Mouse (Mus musculus): ENCODE data around the gene Fam53b. TPM values are rescaled to one million over a fixed set of nuclear protein-coding genes. Genes with fewer than 3 reads are reported as not detected.

Fam53b gene
- polyA plus RNA-seq, 1 experiment from 2014 or later = 39.6 TPM

GRCm38 (mm10) chr7:132801509-132801908 lies 12.2 kb downstream of the Fam53b start:
- H3K36me3 ChIP-seq = 0 out of 2 replicates have a peak, but pooled peaks cover 3% of the 10 kb centered on the region
- H3K4me3 ChIP-seq = no peak overlapping the region
- peaks cover 15% of the 10 kb centered on the region for H3K4me1 ChIP-seq
- no peaks in the 10 kb centered on the region for H3K27me3 ChIP-seq
- no peak for ATAC-seq (ENCODE audit: low FRiP score, low read depth)
- H3K9ac ChIP-seq (replicated peaks) = no peak overlapping the region
- no peak overlapping the region for H3K4me2 ChIP-seq (replicated peaks)
- H3K27ac ChIP-seq (replicated peaks) = no peak overlapping the region
- WGBS = 89% methylated on average over 5 of the region's 5 CpGs
- no peaks in the 10 kb centered on the region for H3K9me3 ChIP-seq

- ATAC-seq (ENCODE audit: low FRiP score, low read depth) = no peak
- no peaks in the 10 kb centered on the region for H3K27me3 ChIP-seq
- WGBS = 81% methylated on average over 10 of the region's 10 CpGs
- no peak overlapping the region for H3K27ac ChIP-seq (replicated peaks)
- H3K9ac ChIP-seq (replicated peaks) = no peak overlapping the region
- H3K9me3 ChIP-seq = no peaks in the 10 kb centered on the region
- no peak overlapping the region for H3K4me3 ChIP-seq
- H3K4me1 ChIP-seq = peaks cover 8% of the 10 kb centered on the region
- H3K4me2 ChIP-seq (replicated peaks) = no peak overlapping the region
- H3K36me3 ChIP-seq = 0 out of 2 replicates have a peak, but pooled peaks cover 3% of the 10 kb centered on the region
Observed at GRCm38 (mm10) chr7:132800868-132801267, 12.8 kb downstream of the Fam53b start.

GRCm38 (mm10) chr7:132799119-132800016 lies 14.3 kb downstream of the Fam53b start:
- Histone ChIP-seq H3K4me1 (peaks cover 4% of the 10 kb centered on the region), H3K4me3 (no peak overlapping the region), H3K27ac (replicated peaks) (no peak overlapping the region), H3K9ac (replicated peaks) (no peak overlapping the region), H3K27me3 (no peaks in the 10 kb centered on the region), H3K36me3 (0 out of 2 replicates have a peak, but pooled peaks cover 3% of the 10 kb centered on the region), H3K4me2 (replicated peaks) (no peak overlapping the region), H3K9me3 (no peaks in the 10 kb centered on the region)
- ATAC-seq (ENCODE audit: low FRiP score, low read depth) = no peak
- WGBS = 88% methylated on average over 5 of the region's 5 CpGs

- Histone ChIP-seq H3K4me1 (peaks cover 25% of the 10 kb centered on the region), H3K36me3 (0 out of 2 replicates have a peak, but pooled peaks cover 3% of the 10 kb centered on the region), H3K4me3 (no peak overlapping the region), H3K4me2 (replicated peaks) (no peak overlapping the region), H3K9me3 (no peaks in the 10 kb centered on the region), H3K27ac (replicated peaks) (no peak overlapping the region), H3K9ac (replicated peaks) (no peak overlapping the region), H3K27me3 (no peaks in the 10 kb centered on the region)
- ATAC-seq (ENCODE audit: low FRiP score, low read depth) = no peak
- WGBS = 93% methylated on average over 5 of the region's 5 CpGs
Observed at GRCm38 (mm10) chr7:132795141-132795540, 18.5 kb downstream of the Fam53b start.

- no peaks in the 10 kb centered on the region for H3K9me3 ChIP-seq
- H3K27ac ChIP-seq (replicated peaks) = no peak overlapping the region
- peaks cover 25% of the 10 kb centered on the region for H3K4me1 ChIP-seq
- no peak overlapping the region for H3K4me2 ChIP-seq (replicated peaks)
- H3K36me3 ChIP-seq = peaks cover 1% of the 10 kb centered on the region; the same call in 1 of the 2 replicates
- 82% methylated on average over 6 of the region's 6 CpGs for WGBS
- H3K4me3 ChIP-seq = no peak overlapping the region
- no peaks in the 10 kb centered on the region for H3K27me3 ChIP-seq
- no peak overlapping the region for H3K9ac ChIP-seq (replicated peaks)
- no peak for ATAC-seq (ENCODE audit: low FRiP score, low read depth)
Observed at GRCm38 (mm10) chr7:132793467-132793866, 20.2 kb downstream of the Fam53b start.

GRCm38 (mm10) chr7:132790447-132791219 lies 23.1 kb downstream of the Fam53b start:
- Histone ChIP-seq H3K9me3 (no peaks in the 10 kb centered on the region), H3K27me3 (no peaks in the 10 kb centered on the region), H3K36me3 (no peaks in the 10 kb centered on the region; the same call in 1 of the 2 replicates), H3K4me1 (peaks cover 35% of the 10 kb centered on the region), H3K9ac (replicated peaks) (no peak overlapping the region), H3K4me3 (no peak overlapping the region), H3K4me2 (replicated peaks) (no peak overlapping the region), H3K27ac (replicated peaks) (no peak overlapping the region)
- no peak for ATAC-seq (ENCODE audit: low FRiP score, low read depth)
- WGBS = 88% methylated on average over 14 of the region's 14 CpGs

GRCm38 (mm10) chr7:132788826-132789225 lies 24.9 kb downstream of the Fam53b start:
- H3K9ac ChIP-seq (replicated peaks) = no peak overlapping the region
- peaks cover 33% of the 10 kb centered on the region for H3K4me1 ChIP-seq
- H3K9me3 ChIP-seq = no peaks in the 10 kb centered on the region
- H3K27ac ChIP-seq (replicated peaks) = no peak overlapping the region
- H3K4me2 ChIP-seq (replicated peaks) = no peak overlapping the region
- H3K27me3 ChIP-seq = no peaks in the 10 kb centered on the region
- no peak overlapping the region for H3K4me3 ChIP-seq
- no peak for ATAC-seq (ENCODE audit: low FRiP score, low read depth)
- H3K36me3 ChIP-seq = no peaks in the 10 kb centered on the region; the same call in 1 of the 2 replicates
- 94% methylated on average over 13 of the region's 13 CpGs for WGBS

- no peaks in the 10 kb centered on the region for H3K9me3 ChIP-seq
- H3K4me3 ChIP-seq = no peak overlapping the region
- H3K36me3 ChIP-seq = no peaks in the 10 kb centered on the region; the same call in 1 of the 2 replicates
- H3K4me1 ChIP-seq = peaks cover 25% of the 10 kb centered on the region
- no peak overlapping the region for H3K27ac ChIP-seq (replicated peaks)
- H3K4me2 ChIP-seq (replicated peaks) = no peak overlapping the region
- no peaks in the 10 kb centered on the region for H3K27me3 ChIP-seq
- WGBS = 92% methylated on average over 4 of the region's 4 CpGs
- no peak overlapping the region for H3K9ac ChIP-seq (replicated peaks)
- no peak for ATAC-seq (ENCODE audit: low FRiP score, low read depth)
Observed at GRCm38 (mm10) chr7:132787496-132788190, 26.0 kb downstream of the Fam53b start.

- H3K27ac ChIP-seq (replicated peaks) = no peak overlapping the region
- no peak overlapping the region for H3K4me3 ChIP-seq
- H3K4me1 ChIP-seq = peaks cover 28% of the 10 kb centered on the region
- ATAC-seq (ENCODE audit: low FRiP score, low read depth) = no peak
- H3K9ac ChIP-seq (replicated peaks) = no peak overlapping the region
- no peak overlapping the region for H3K4me2 ChIP-seq (replicated peaks)
- H3K9me3 ChIP-seq = no peaks in the 10 kb centered on the region
- H3K36me3 ChIP-seq = no peaks in the 10 kb centered on the region; the same call in 1 of the 2 replicates
- H3K27me3 ChIP-seq = no peaks in the 10 kb centered on the region
- 95% methylated on average over 4 of the region's 4 CpGs for WGBS
Observed at GRCm38 (mm10) chr7:132787022-132787421, 26.7 kb downstream of the Fam53b start.

- H3K9ac ChIP-seq (replicated peaks) = no peak overlapping the region
- no peak overlapping the region for H3K27ac ChIP-seq (replicated peaks)
- no peak overlapping the region for H3K4me3 ChIP-seq
- peaks cover 29% of the 10 kb centered on the region for H3K4me1 ChIP-seq
- H3K27me3 ChIP-seq = no peaks in the 10 kb centered on the region
- H3K4me2 ChIP-seq (replicated peaks) = no peak overlapping the region
- WGBS = 61% methylated on average over 4 of the region's 4 CpGs
- no peaks in the 10 kb centered on the region; the same call in 1 of the 2 replicates for H3K36me3 ChIP-seq
- H3K9me3 ChIP-seq = no peaks in the 10 kb centered on the region
- no peak for ATAC-seq (ENCODE audit: low FRiP score, low read depth)
Observed at GRCm38 (mm10) chr7:132786522-132786921, 27.2 kb downstream of the Fam53b start.

GRCm38 (mm10) chr7:132786011-132786410 lies 27.7 kb downstream of the Fam53b start:
- Histone ChIP-seq H3K27me3 (no peaks in the 10 kb centered on the region), H3K4me2 (replicated peaks) (no peak overlapping the region), H3K9me3 (no peaks in the 10 kb centered on the region), H3K4me1 (peaks cover 33% of the 10 kb centered on the region), H3K4me3 (no peak overlapping the region), H3K27ac (replicated peaks) (no peak overlapping the region), H3K9ac (replicated peaks) (no peak overlapping the region), H3K36me3 (no peaks in the 10 kb centered on the region; the same call in 1 of the 2 replicates)
- no peak for ATAC-seq (ENCODE audit: low FRiP score, low read depth)
- 85% methylated on average over 7 of the region's 7 CpGs for WGBS
